Mouse (Mus musculus) MEL (cell line): ENCODE results near the gene Chst1. TPM values are rescaled to one million over a fixed set of nuclear protein-coding genes. Genes with fewer than 3 reads are reported as not detected.

Experiments used
- DNase-seq: peaks from one replicate; pipeline ENCODE4 v3.0.0; 2011; ENCODE audit warnings: low read depth, low spot score
- H3K27ac ChIP-seq: 2 replicates; pipeline ENCODE4 v1.5.1; 2012; ENCODE audit warnings: low read depth, mild to moderate bottlenecking, control low read depth, low read length, moderate library complexity; ENCODE audit not compliant: control insufficient read depth
- H3K27me3 ChIP-seq, 2 experiments: fragments of 150-350 bp in 1 of 2; sonication (generic) in 1 of 2; 2 replicates each; pipeline ENCODE4 v1.6.1; 2012; ENCODE audit warnings: low read length in 2 of 2, mild to moderate bottlenecking in 2 of 2, improper control_type of control experiment in 1 of 2, moderate library complexity in 1 of 2; ENCODE audit not compliant: insufficient read depth in 2 of 2, control insufficient read depth in 1 of 2
- H3K36me3 ChIP-seq, 2 experiments: 2 replicates each; pipeline ENCODE4 v1.6.1; 2012 to 2014; ENCODE audit warnings: low read length in 2 of 2, improper control_type of control experiment in 1 of 2, inconsistent platforms in 1 of 2, mild to moderate bottlenecking in 1 of 2; ENCODE audit not compliant: insufficient read depth in 2 of 2, control insufficient read depth in 1 of 2
- H3K4me1 ChIP-seq, 2 experiments: fragments of 150-350 bp in 1 of 2; sonication (generic) in 1 of 2; 2 replicates each; pipeline ENCODE4 v1.6.1; 2012; ENCODE audit warnings: low read length in 2 of 2, improper control_type of control experiment in 1 of 2, mild to moderate bottlenecking in 1 of 2; ENCODE audit not compliant: insufficient read depth in 2 of 2, control insufficient read depth in 1 of 2
- H3K4me3 ChIP-seq, 2 experiments: fragments of 150-350 bp in 1 of 2; sonication (generic) in 1 of 2; 2 replicates each; pipeline ENCODE4 v1.5.1; 2012; ENCODE audit warnings: low read depth in 2 of 2, low read length in 2 of 2, mild to moderate bottlenecking in 2 of 2, moderate library complexity in 2 of 2, control low read depth in 1 of 2, improper control_type of control experiment in 1 of 2; ENCODE audit not compliant: control insufficient read depth in 1 of 2, insufficient read depth in 1 of 2
- H3K79me2 ChIP-seq: 2 replicates; pipeline ENCODE4 v1.6.1; 2012; ENCODE audit warnings: mild to moderate bottlenecking, low read length, moderate library complexity; ENCODE audit not compliant: control insufficient read depth, poor library complexity, insufficient read depth
- H3K9ac ChIP-seq: 2 replicates; pipeline ENCODE4 v1.6.1; 2012; ENCODE audit warnings: low read depth, mild to moderate bottlenecking, control low read depth, low read length, moderate library complexity; ENCODE audit not compliant: control insufficient read depth, poor library complexity, severe bottlenecking
- H3K9me3 ChIP-seq: fragments of 150-350 bp; sonication (generic); replicated peaks from 2 replicates; pipeline ENCODE4 v1.6.1; 2012; ENCODE audit warnings: mild to moderate bottlenecking, low read length, improper control_type of control experiment, moderate library complexity; ENCODE audit not compliant: insufficient read depth
- BHLHE40 ChIP-seq: IDR thresholded peaks from 2 replicates; pipeline ENCODE4 v1.6.1; 2012; ENCODE audit warnings: low read depth, mild to moderate bottlenecking, inconsistent platforms, low read length, improper control_type of control experiment, borderline replicate concordance
- CHD2 ChIP-seq: IDR thresholded peaks from 2 replicates; pipeline ENCODE4 v1.6.1; 2011; ENCODE audit warnings: low read length, improper control_type of control experiment
- CTCF ChIP-seq, 3 experiments: IDR thresholded peaks in 2 of 3; conservative IDR thresholded peaks in 1 of 3; 2 replicates each; pipeline ENCODE4 v1.5.1; 2011 to 2012; ENCODE audit warnings: low read length in 3 of 3, low read depth in 2 of 3, mild to moderate bottlenecking in 2 of 3, improper control_type of control experiment in 1 of 3, inconsistent platforms in 1 of 3, mixed read lengths in 1 of 3, moderate library complexity in 1 of 3; ENCODE audit not compliant: control insufficient read depth in 1 of 3, insufficient read depth in 1 of 3, poor library complexity in 1 of 3, severe bottlenecking in 1 of 3
- E2F4 ChIP-seq: IDR thresholded peaks from 2 replicates; pipeline ENCODE4 v1.6.1; 2011; ENCODE audit warnings: low read depth, low read length, improper control_type of control experiment, borderline replicate concordance
- EP300 ChIP-seq, 2 experiments: IDR thresholded peaks; 2 replicates each; pipeline ENCODE4 v1.6.1; 2011; ENCODE audit warnings: improper control_type of control experiment in 2 of 2, low read length in 2 of 2, low read depth in 1 of 2, mild to moderate bottlenecking in 1 of 2
- ETS1 ChIP-seq: IDR thresholded peaks from 2 replicates; pipeline ENCODE4 v1.6.1; 2012; ENCODE audit warnings: low read depth, mild to moderate bottlenecking, inconsistent platforms, low read length, improper control_type of control experiment, moderate library complexity
- GATA1 ChIP-seq: IDR thresholded peaks from 2 replicates; pipeline ENCODE4 v1.6.1; 2011; ENCODE audit warnings: low read depth, low read length, improper control_type of control experiment
- HCFC1 ChIP-seq: IDR thresholded peaks from 2 replicates; pipeline ENCODE4 v1.6.1; 2012; ENCODE audit warnings: low read depth, mild to moderate bottlenecking, inconsistent platforms, low read length, improper control_type of control experiment, moderate library complexity
- JUND ChIP-seq: IDR thresholded peaks from 2 replicates; pipeline ENCODE4 v1.6.1; 2011; ENCODE audit warnings: low read depth, mild to moderate bottlenecking, improper control_type of control experiment, low read length
- KAT2A ChIP-seq: conservative IDR thresholded peaks from 2 replicates; pipeline ENCODE4 v1.6.1; 2012; ENCODE audit warnings: low read depth, low read length, improper control_type of control experiment, inconsistent platforms
- MAFK ChIP-seq: IDR thresholded peaks from 2 replicates; pipeline ENCODE4 v1.6.1; 2011; ENCODE audit warnings: low read depth, mild to moderate bottlenecking, low read length, improper control_type of control experiment, borderline replicate concordance
- MAX ChIP-seq: IDR thresholded peaks from 2 replicates; pipeline ENCODE4 v1.6.1; 2011; ENCODE audit warnings: low read length, improper control_type of control experiment
- MAZ ChIP-seq: IDR thresholded peaks from 2 replicates; pipeline ENCODE4 v1.6.1; 2012; ENCODE audit warnings: low read depth, mild to moderate bottlenecking, inconsistent platforms, low read length, improper control_type of control experiment
- MXI1 ChIP-seq: IDR thresholded peaks from 2 replicates; pipeline ENCODE4 v1.6.1; 2011; ENCODE audit warnings: mild to moderate bottlenecking, low read depth, low read length, improper control_type of control experiment
- MYB ChIP-seq: IDR thresholded peaks from 2 replicates; pipeline ENCODE4 v1.6.1; 2011; ENCODE audit warnings: mild to moderate bottlenecking, low read depth, low read length, improper control_type of control experiment
- MYC ChIP-seq: IDR thresholded peaks from 2 replicates; pipeline ENCODE4 v1.6.1; 2011; ENCODE audit warnings: low read depth, mild to moderate bottlenecking, low read length, improper control_type of control experiment, moderate library complexity
- NELFE ChIP-seq: IDR thresholded peaks from 2 replicates; pipeline ENCODE4 v1.6.1; 2011; ENCODE audit warnings: low read depth, low read length, improper control_type of control experiment
- POLR2A ChIP-seq, 2 experiments: IDR thresholded peaks; 2 replicates each; pipeline ENCODE4 v1.6.1; 2011 to 2012; ENCODE audit warnings: low read length in 2 of 2, mild to moderate bottlenecking in 2 of 2, control low read depth in 1 of 2, improper control_type of control experiment in 1 of 2, low read depth in 1 of 2, moderate library complexity in 1 of 2; ENCODE audit not compliant: control insufficient read depth in 1 of 2, insufficient read depth in 1 of 2, poor library complexity in 1 of 2
- POLR2AphosphoS5 ChIP-seq: IDR thresholded peaks from 2 replicates; pipeline ENCODE4 v1.6.1; 2012; ENCODE audit warnings: low read depth, borderline replicate concordance, mild to moderate bottlenecking, inconsistent platforms, low read length, moderate library complexity, mixed read lengths
- SIN3A ChIP-seq: IDR thresholded peaks from 2 replicates; pipeline ENCODE4 v1.6.1; 2012; ENCODE audit warnings: low read length, improper control_type of control experiment, inconsistent platforms
- SMC3 ChIP-seq: IDR thresholded peaks from 2 replicates; pipeline ENCODE4 v1.6.1; 2011; ENCODE audit warnings: low read depth, low read length, improper control_type of control experiment
- TBP ChIP-seq: IDR thresholded peaks from 2 replicates; pipeline ENCODE4 v1.8.0; 2011; ENCODE audit warnings: low read depth, low read length, improper control_type of control experiment
- TCF12 ChIP-seq: IDR thresholded peaks from 2 replicates; pipeline ENCODE4 v1.6.1; 2014; ENCODE audit warnings: low read depth, mild to moderate bottlenecking, inconsistent platforms, low read length, improper control_type of control experiment, moderate library complexity
- UBTF ChIP-seq: IDR thresholded peaks from 2 replicates; pipeline ENCODE4 v1.6.1; 2012; ENCODE audit warnings: low read depth, mild to moderate bottlenecking, inconsistent platforms, low read length, improper control_type of control experiment, moderate library complexity, borderline replicate concordance; ENCODE audit not compliant: insufficient read depth
- USF1 ChIP-seq: IDR thresholded peaks from 2 replicates; pipeline ENCODE4 v1.6.1; 2014; ENCODE audit warnings: low read depth, mild to moderate bottlenecking, inconsistent platforms, low read length, improper control_type of control experiment, moderate library complexity
- USF2 ChIP-seq, 2 experiments: IDR thresholded peaks; 2 replicates each; pipeline ENCODE4 v1.6.1; 2011 to 2012; ENCODE audit warnings: improper control_type of control experiment in 2 of 2, low read length in 2 of 2, borderline replicate concordance in 1 of 2, inconsistent platforms in 1 of 2, low read depth in 1 of 2, mild to moderate bottlenecking in 1 of 2; ENCODE audit not compliant: insufficient read depth in 1 of 2
- ZC3H11A ChIP-seq: IDR thresholded peaks from 2 replicates; pipeline ENCODE4 v1.6.1; 2012; ENCODE audit warnings: low read depth, mild to moderate bottlenecking, inconsistent platforms, low read length, improper control_type of control experiment
- ZMIZ1 ChIP-seq: IDR thresholded peaks from 2 replicates; pipeline ENCODE4 v1.6.1; 2012; ENCODE audit warnings: low read depth, mild to moderate bottlenecking, inconsistent platforms, low read length, improper control_type of control experiment, moderate library complexity
- polyA plus RNA-seq, 2 experiments: library from polyadenylated mRNA; stranded (reverse) in 1 of 2; unstranded in 1 of 2; fragments of >175 nt in 1 of 2; fragments of >200 nt in 1 of 2; gene quantifications; 2 replicates each; pipeline versions ENCODE4 v1.2.1 to v1.2.4; 2012; ENCODE audit warnings: low replicate concordance in 2 of 2, low read depth in 1 of 2; ENCODE audit not compliant: insufficient read length in 2 of 2, insufficient read depth in 1 of 2, missing spikeins in 1 of 2
- total RNA-seq: library from RNA; depleted of rRNA; stranded (reverse); fragments of 300-350 nt; gene quantifications from 2 replicates; pipeline ENCODE4 v1.2.3, GENCODE M21; 2012

Gene Chst1
- total and polyA plus RNA-seq, 3 experiments: 0.14 to 0.35 TPM; not detected in 1

- H3K4me1 ChIP-seq: peaks cover 12 to 20% of the 10 kb centered on the region in 2 experiments; a peak in 3 of 4 replicates
- peaks cover 0 to 11% of the 10 kb centered on the region in 2 experiments; a peak in 2 of 4 replicates for H3K36me3 ChIP-seq
- peaks cover 0 to 2% of the 10 kb centered on the region in 2 experiments; a peak in 2 of 4 replicates for H3K27me3 ChIP-seq
Observed at GRCm38 (mm10) chr2:92607592-92607991, 8.1 kb downstream of the Chst1 start.

DNA sequence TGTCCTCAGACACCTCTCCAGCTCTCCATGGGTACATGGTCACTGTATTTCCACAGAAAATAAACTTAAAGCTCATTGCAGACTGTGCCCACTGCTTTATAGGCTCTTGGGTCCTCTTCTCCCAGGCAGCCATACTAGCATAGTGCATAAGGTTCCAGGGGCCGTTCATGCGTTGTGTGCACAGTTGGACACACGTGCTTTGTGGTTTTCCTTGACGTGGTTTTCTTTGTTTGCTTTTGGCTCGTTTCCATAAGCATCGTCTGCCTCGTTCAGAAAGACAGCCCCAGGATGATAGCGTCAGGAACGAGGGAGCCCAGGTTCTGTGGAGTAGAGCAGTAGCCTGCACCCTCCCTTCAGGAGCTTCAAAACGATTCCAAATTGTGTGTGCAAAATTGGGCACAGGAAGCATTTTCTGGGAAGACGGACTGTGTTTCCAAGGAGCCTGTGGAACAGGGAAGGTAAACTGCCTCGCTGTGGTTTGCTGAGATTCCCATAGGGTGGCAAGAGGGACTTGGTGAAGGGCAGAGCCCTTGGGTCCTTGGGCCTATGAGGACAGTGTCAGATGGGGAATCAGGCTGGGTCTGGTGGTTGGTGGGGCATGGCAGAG, 8.6 kb downstream of the Chst1 start:
- H3K27ac ChIP-seq: peak overlapping the region; percentile 33; the same call in 1 of the 2 replicates
- H3K36me3 ChIP-seq: peaks cover 0 to 11% of the 10 kb centered on the region in 2 experiments; a peak in 2 of 4 replicates
- H3K9ac ChIP-seq: peak overlapping the region; percentile 13; the same call in 1 of the 2 replicates
- H3K9me3 ChIP-seq: no peaks in the 10 kb centered on the region
- no peaks in the 10 kb centered on the region; a peak in 2 of 4 replicates for H3K27me3 ChIP-seq
- TF ChIP-seq MYC (peak; percentile 73), MAX (peak; percentile 91), EP300 (IDR thresholded peaks at IDR 0.05; ENCODE audit: low read depth in 1 of 2, low read length in 2 of 2) (peak in 1 of 2 experiments; percentile 68; a peak in 2 of 4 replicates), MYB (peak; percentile 36; the same call in 1 of the 2 replicates), BHLHE40 (peak; percentile 95), SMC3 (no peak), ETS1 (peak; percentile 75), USF1 (peak; percentile 67; the same call in 1 of the 2 replicates), TCF12 (peak; percentile 46; the same call in 1 of the 2 replicates), CHD2 (no peak), MXI1 (peak; percentile 78), TBP (no peak), POLR2A (IDR thresholded peaks at IDR 0.05; ENCODE audit: control insufficient read depth in 1 of 2, insufficient read depth in 1 of 2, low read depth in 1 of 2, low read length in 2 of 2, poor library complexity in 1 of 2) (no peak), CTCF (IDR thresholded peaks at IDR 0.05 in 2 of 3, conservative IDR thresholded peaks at IDR 0.05 in 1 of 3; ENCODE audit: control insufficient read depth in 1 of 3, insufficient read depth in 1 of 3, low read depth in 2 of 3, low read length in 3 of 3, poor library complexity in 1 of 3, severe bottlenecking in 1 of 3) (no peak), NELFE (no peak; the same call in 1 of the 2 replicates), USF2 (IDR thresholded peaks at IDR 0.05; ENCODE audit: borderline replicate concordance in 1 of 2, insufficient read depth in 1 of 2, low read depth in 1 of 2, low read length in 2 of 2) (0 out of 4 replicates have a peak, but pooled peaks of 1 of the 2 experiments have one; percentile 15), SIN3A (peak; percentile 63)
- TF ChIP-seq, all 39 proteins: peak for 11
- peak overlapping the region in 1 of 2 experiments; percentile 34; a peak in 1 of 4 replicates for H3K4me3 ChIP-seq
- peak; percentile 60 for DNase-seq
- H3K4me1 ChIP-seq: peaks cover 12 to 20% of the 10 kb centered on the region in 2 experiments; a peak in 3 of 4 replicates
- no peaks in the 10 kb centered on the region for H3K79me2 ChIP-seq

More at GRCm38 (mm10) chr2:92607592-92607991, 8.1 kb downstream of the Chst1 start:
- Histone ChIP-seq H3K9ac (peak overlapping the region; percentile 44), H3K4me3 (peak overlapping the region; percentile 43 to 44; a peak in 2 of 4 replicates), H3K9me3 (no peaks in the 10 kb centered on the region), H3K79me2 (no peaks in the 10 kb centered on the region), H3K27ac (peak overlapping the region; percentile 56)
- DNase-seq: peak; percentile 47
- TF ChIP-seq CHD2 (no peak), SIN3A (no peak; the same call in 1 of the 2 replicates), EP300 (IDR thresholded peaks at IDR 0.05; ENCODE audit: low read depth in 1 of 2, low read length in 2 of 2) (no peak), JUND (no peak), ZMIZ1 (no peak), KAT2A (no peak), E2F4 (no peak), MAX (no peak), TBP (no peak), HCFC1 (no peak), MYB (no peak), NELFE (no peak), ZC3H11A (no peak), GATA1 (no peak), POLR2A (IDR thresholded peaks at IDR 0.05; ENCODE audit: control insufficient read depth in 1 of 2, insufficient read depth in 1 of 2, low read depth in 1 of 2, low read length in 2 of 2, poor library complexity in 1 of 2) (no peak), POLR2AphosphoS5 (no peak), MAZ (no peak), UBTF (no peak), MAFK (no peak), USF2 (IDR thresholded peaks at IDR 0.05; ENCODE audit: borderline replicate concordance in 1 of 2, insufficient read depth in 1 of 2, low read depth in 1 of 2, low read length in 2 of 2) (no peak)
